In genomic region chr3:101670561-101671001, GRCm38 (mm10) we compare ENCODE assay signal across 10 mouse cellular contexts.
A peak's percentile ranks its signal among the peaks of the same experiment; 100 is the strongest.
DNase-seq lines count a peak whose midpoint lies in the region; ATAC-seq and TF ChIP-seq lines count a peak whose summit lies in the region.
"Had no signal": no experiment of that assay in that cellular context is flagged by ENCODE, and none has a peak within 500 bp of the region (broad histone marks: within the 10 kb centered on the region; RNA-seq: fewer than 3 reads in every experiment).

No protein-coding gene starts in this region.

- no peaks in the 10 kb centered on the region for H3K27me3 ChIP-seq in heart, embryonic 12.5 days (replicated peaks)
- no peaks in the 10 kb centered on the region for H3K27me3 ChIP-seq in kidney, embryonic 15.5 days
- H3K27me3 ChIP-seq: embryonic facial prominence, embryonic 13.5 days had no signal

- no peak for TF ChIP-seq CTCF in left cerebral cortex, adult 2 months (IDR thresholded peaks at IDR 0.05)

- H3K36me3 ChIP-seq in heart, embryonic 12.5 days, result no peaks in the 10 kb centered on the region
- no peaks in the 10 kb centered on the region for H3K36me3 ChIP-seq in kidney, embryonic 15.5 days
- H3K36me3 ChIP-seq: embryonic facial prominence, embryonic 13.5 days had no signal

- DNase-seq in heart, adult 8-10 months (ENCODE audit: low spot score), result peak; percentile 11
- peak; percentile 32 for DNase-seq in naive thymus-derived CD4-positive, alpha-beta T cell, adult 2 months (ENCODE audit: low read depth)
- no peak for DNase-seq in left cerebral cortex, adult 2 months (ENCODE audit: extremely low spot score in 1 of 2, low spot score in 2 of 2)
- DNase-seq in embryo, embryonic 10.5 days (ENCODE audit: low spot score), result no peak
- no peak for DNase-seq in natural killer cell, adult 2 months (ENCODE audit: low spot score in 2 of 2)

- no peak overlapping the region for H3K27ac ChIP-seq in heart, embryonic 12.5 days (ENCODE audit: poor library complexity, severe bottlenecking)
- peak overlapping the region; percentile 45 for H3K27ac ChIP-seq in kidney, embryonic 15.5 days
- H3K27ac ChIP-seq in left cerebral cortex, adult 2 months, result no peak overlapping the region
- H3K27ac ChIP-seq: embryonic facial prominence, embryonic 13.5 days; liver, embryonic 14.5 days had no signal

- no peak overlapping the region for H3K9ac ChIP-seq in heart, embryonic 12.5 days
- H3K9ac ChIP-seq in kidney, embryonic 15.5 days, result no peak overlapping the region
- H3K9ac ChIP-seq: embryonic facial prominence, embryonic 13.5 days; liver, embryonic 14.5 days had no signal

- no peak for ATAC-seq in heart, embryonic 12.5 days (ENCODE audit: insufficient number of reproducible peaks, low FRiP score)
- peak; percentile 94 for ATAC-seq in common myeloid progenitor, adult 5-6 weeks (replicated peaks; ENCODE audit: low read depth, poor library complexity, severe bottlenecking)
- peak; percentile 73 for ATAC-seq in kidney, embryonic 15.5 days (replicated peaks; ENCODE audit: low FRiP score)

- H3K4me3 ChIP-seq in heart, embryonic 12.5 days, result no peak overlapping the region
- no peak overlapping the region for H3K4me3 ChIP-seq in kidney, embryonic 15.5 days (replicated peaks)
- no peak overlapping the region for H3K4me3 ChIP-seq in left cerebral cortex, adult 2 months
- H3K4me3 ChIP-seq: embryonic facial prominence, embryonic 13.5 days had no signal

- intact Hi-C loops in left cerebral cortex, adult 2 months (cut with DNase I), result no loop called here

- no peaks in the 10 kb centered on the region for H3K9me3 ChIP-seq in heart, embryonic 12.5 days (replicated peaks)
- H3K9me3 ChIP-seq in kidney, embryonic 15.5 days (replicated peaks), result no peaks in the 10 kb centered on the region
- H3K9me3 ChIP-seq: embryonic facial prominence, embryonic 13.5 days had no signal

- WGBS in heart, embryonic 12.5 days, result 38% methylated on average over 8 of the region's 8 CpGs
- WGBS in kidney, embryonic 15.5 days, result 48% methylated on average over 8 of the region's 8 CpGs

- 0 out of 2 replicates have a peak, but pooled peaks cover 10% of the 10 kb centered on the region for H3K4me1 ChIP-seq in heart, embryonic 12.5 days (replicated peaks)
- H3K4me1 ChIP-seq in kidney, embryonic 15.5 days, result peaks cover 17% of the 10 kb centered on the region; the same call in 1 of the 2 replicates

- no peak overlapping the region for H3K4me2 ChIP-seq in heart, embryonic 12.5 days
- H3K4me2 ChIP-seq in kidney, embryonic 15.5 days, result no peak overlapping the region
- H3K4me2 ChIP-seq: embryonic facial prominence, embryonic 13.5 days had no signal

Comparison
In these comparisons a context has a peak if more than half of its experiments do, and no peak if none do; other contexts are left out.
1. DNase-seq: peak in heart, adult 8-10 months (single experiment) and naive thymus-derived CD4-positive, alpha-beta T cell, adult 2 months (single experiment); none in left cerebral cortex, adult 2 months (0 of 2), embryo, embryonic 10.5 days (single experiment) and natural killer cell, adult 2 months (0 of 2).